Mouse (Mus musculus): ENCODE results near the gene Pum3. TPM values are rescaled to one million over a fixed set of nuclear protein-coding genes. Genes with fewer than 3 reads are reported as not detected.

Gene Pum3
- 65.5 TPM for polyA plus RNA-seq (2021)

DNA sequence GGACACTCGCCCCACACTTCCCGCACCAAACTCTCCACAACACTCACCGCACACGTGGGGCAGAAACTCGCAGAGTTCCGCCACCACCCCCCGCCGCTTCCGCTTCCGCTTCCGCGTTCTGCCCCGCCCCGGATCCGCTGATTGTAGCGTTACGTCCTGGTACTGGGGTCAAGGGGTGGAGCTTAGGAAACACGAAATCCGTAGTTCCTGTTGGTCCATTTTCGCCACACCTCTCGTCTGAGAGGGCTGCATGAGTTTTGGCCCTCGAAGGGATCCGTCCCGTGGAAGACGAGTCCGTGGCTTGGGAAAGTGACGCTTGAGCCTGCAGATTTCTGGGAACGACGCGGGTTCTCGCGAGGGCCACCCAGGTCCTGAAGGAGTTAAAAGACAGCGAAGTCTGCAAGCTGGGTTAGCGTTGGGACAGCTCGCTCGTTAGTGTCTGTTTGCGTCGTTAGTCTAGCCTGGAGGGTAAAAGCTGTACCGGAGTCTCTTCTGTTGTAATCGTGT lies at the start of gene Pum3:
Gene Pum3, minus strand, starts transcription at position 81 of the 507 bp plus-strand sequence.
- CTCF ChIA-PET = no interaction called here
- DNase-seq (ENCODE audit: low read depth, low spot score) = peak; percentile 97
- peak; percentile 87 for ATAC-seq
- POLR2A ChIA-PET = interaction anchor here (0.7 kb wide), 2 partner anchors 761 to 762 kb away, joined by 3 read pairs; no protein-coding TSS in a partner anchor
- TF ChIP-seq CTCF (IDR thresholded peaks at IDR 0.05) = no peak
- peaks cover 6% of the 10 kb centered on the region for H3K27me3 ChIP-seq
- in situ Hi-C loops (cut with MboI; ENCODE audit: low pct_unique_long_range_greater_than_20kb) = loop anchor here (5.0 to 10.0 kb wide), 2 partner anchors 575 to 692 kb away; no protein-coding TSS in a partner anchor

DNA sequence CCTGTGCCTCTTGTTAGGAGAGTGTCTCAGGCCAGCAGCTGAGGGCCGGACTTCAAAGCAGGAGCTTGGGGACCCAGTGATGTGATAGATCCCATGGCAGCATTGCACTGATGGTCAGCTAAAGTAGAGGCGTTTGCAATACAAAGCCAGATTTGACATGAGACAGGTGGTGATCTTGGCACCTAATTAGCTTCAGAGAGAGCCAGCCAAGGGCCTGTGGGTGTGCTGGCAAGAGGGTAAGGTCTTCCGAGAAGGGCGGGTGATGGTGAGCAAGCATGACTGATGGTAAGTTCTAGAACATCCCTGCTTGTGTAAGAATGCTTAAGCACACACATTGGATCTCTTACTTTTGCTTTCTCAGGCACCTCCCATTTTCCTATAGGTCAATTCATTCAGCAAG lies 37.1 kb upstream of the Pum3 start:
- no peak for DNase-seq (ENCODE audit: low read depth, low spot score)
- in situ Hi-C loops (cut with MboI; ENCODE audit: low pct_unique_long_range_greater_than_20kb) = loop anchor here (25.0 kb wide), 2 partner anchors 221 to 646 kb away; no protein-coding TSS in a partner anchor
- no peak for TF ChIP-seq CTCF (IDR thresholded peaks at IDR 0.05)
- H3K27me3 ChIP-seq = peaks cover 83% of the 10 kb centered on the region
- POLR2A ChIA-PET = no interaction called here
- no peak for ATAC-seq
- CTCF ChIA-PET = interaction anchor here (0.7 to 1.4 kb wide), 3 partner anchors 9 to 208 kb away, joined by 3 read pairs; no protein-coding TSS in a partner anchor

DNA sequence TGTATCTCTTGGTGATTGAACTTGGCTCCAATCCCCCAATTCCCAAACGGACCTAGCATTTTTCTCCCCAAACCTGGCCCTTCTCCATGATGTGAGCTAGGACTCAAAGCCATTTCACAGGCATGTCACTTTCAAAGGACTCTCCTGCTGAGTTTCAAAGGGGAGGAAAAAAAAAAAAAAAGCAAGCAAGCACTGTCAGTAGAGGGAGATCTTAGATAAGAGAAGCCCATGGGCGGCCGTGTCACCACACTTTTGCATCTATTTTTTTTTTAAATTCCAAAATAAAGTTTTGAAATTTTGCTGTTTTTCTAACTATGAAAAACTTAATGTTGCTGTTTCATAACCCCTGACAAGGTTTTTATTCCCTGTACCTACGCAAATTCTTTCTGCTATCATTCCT lies 33.0 kb upstream of the Pum3 start:
- ChIA-PET POLR2A (no interaction called here), CTCF (interaction anchor here (1.1 kb wide), 1 partner anchor 18 kb away, joined by 3 read pairs; no protein-coding TSS in a partner anchor)

DNA sequence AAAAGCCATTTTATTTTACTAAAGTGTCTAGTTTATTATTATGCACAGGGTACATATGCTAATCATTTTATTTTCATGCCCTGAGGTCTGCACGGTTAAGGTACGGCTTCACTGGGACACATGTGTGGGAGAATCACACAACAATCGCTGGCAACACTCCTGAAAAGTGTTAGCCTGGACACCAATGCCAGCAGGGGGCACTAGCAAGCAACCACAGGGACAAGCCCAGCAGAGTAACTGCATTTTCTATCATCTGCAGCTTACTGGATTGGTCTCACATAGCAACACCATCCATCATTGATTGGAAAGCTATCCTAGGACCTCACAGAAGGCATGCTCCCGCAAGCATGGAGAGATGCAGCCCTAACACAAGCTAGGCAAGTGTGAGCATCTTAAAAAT lies 20.8 kb upstream of the Pum3 start:
- peaks cover 48% of the 10 kb centered on the region for H3K27me3 ChIP-seq
- ChIA-PET CTCF (interaction anchor here (0.7 to 1.6 kb wide), 5 partner anchors 8 to 328 kb away, joined by 3 to 6 read pairs (median 4); no protein-coding TSS in a partner anchor), POLR2A (no interaction called here)
- ATAC-seq (no peak), DNase-seq (ENCODE audit: low read depth, low spot score) (no peak)
- in situ Hi-C loops (cut with MboI; ENCODE audit: low pct_unique_long_range_greater_than_20kb) = loop anchor here (25.0 kb wide), 2 partner anchors 237 to 662 kb away; no protein-coding TSS in a partner anchor
- TF ChIP-seq CTCF (IDR thresholded peaks at IDR 0.05) = peak; percentile 82

More for the DNA sequence above, 33.0 kb upstream of the Pum3 start:
- peaks cover 85% of the 10 kb centered on the region for H3K27me3 ChIP-seq
- no peak for ATAC-seq
- in situ Hi-C loops (cut with MboI; ENCODE audit: low pct_unique_long_range_greater_than_20kb) = loop anchor here (25.0 kb wide), 2 partner anchors 225 to 650 kb away; no protein-coding TSS in a partner anchor
- DNase-seq (ENCODE audit: low read depth, low spot score) = no peak
- no peak for TF ChIP-seq CTCF (IDR thresholded peaks at IDR 0.05)

DNA sequence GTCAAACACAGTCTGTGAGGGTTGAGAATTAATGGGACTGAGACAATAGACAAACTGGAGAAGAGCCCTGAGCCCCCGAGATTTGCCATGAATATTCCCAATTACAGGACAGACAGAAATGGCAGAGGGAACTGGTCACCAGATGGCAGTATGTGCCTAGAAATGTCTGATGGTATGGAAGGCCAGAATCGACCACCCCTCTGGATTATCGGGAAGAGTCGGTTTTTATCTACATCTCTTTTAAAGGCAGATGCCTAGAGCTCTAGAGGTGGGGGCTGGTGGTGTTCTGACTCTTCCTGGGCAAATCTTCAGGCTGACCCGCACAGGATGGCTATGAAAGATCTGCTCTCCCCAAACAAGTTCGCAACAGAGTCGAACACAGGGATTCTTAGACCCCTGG lies 17.9 kb upstream of the Pum3 start:
- peak; percentile 74 for TF ChIP-seq CTCF (IDR thresholded peaks at IDR 0.05)
- in situ Hi-C loops (cut with MboI; ENCODE audit: low pct_unique_long_range_greater_than_20kb) = loop anchor here (10.0 kb wide), 1 partner anchor 1317 kb away; no protein-coding TSS in a partner anchor
- CTCF ChIA-PET = interaction anchor here (1.3 kb wide), 1 partner anchor 11 kb away, joined by 3 read pairs; no protein-coding TSS in a partner anchor
- no peak for ATAC-seq
- H3K27me3 ChIP-seq = peaks cover 49% of the 10 kb centered on the region
- POLR2A ChIA-PET = no interaction called here
- no peak for DNase-seq (ENCODE audit: low read depth, low spot score)

DNA sequence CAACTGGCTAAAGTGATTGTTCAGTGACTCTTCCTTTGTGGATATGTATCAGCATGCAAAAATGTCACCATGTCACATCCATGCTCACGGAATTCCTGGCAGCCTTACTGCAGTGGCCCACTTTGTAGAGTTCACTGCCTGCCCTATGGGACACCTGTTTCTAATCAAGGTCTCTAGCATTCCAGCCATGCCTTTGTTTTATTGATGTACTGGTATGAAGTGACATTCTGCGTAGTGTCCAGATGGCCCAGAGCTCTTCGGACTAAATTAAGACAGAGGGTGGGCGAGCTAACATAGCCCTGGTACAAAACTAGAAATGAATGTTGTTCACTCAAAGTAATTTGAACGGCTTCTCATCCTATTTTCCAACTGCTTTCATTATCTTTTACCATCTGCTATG lies 11.5 kb upstream of the Pum3 start:
- no peak for TF ChIP-seq CTCF (IDR thresholded peaks at IDR 0.05)
- ChIA-PET POLR2A (no interaction called here), CTCF (interaction anchor here (0.8 kb wide), 1 partner anchor 10 kb away, joined by 4 read pairs; no protein-coding TSS in a partner anchor)
- no peak for DNase-seq (ENCODE audit: low read depth, low spot score)
- no peak for ATAC-seq
- in situ Hi-C loops (cut with MboI; ENCODE audit: low pct_unique_long_range_greater_than_20kb) = loop anchor here (10.0 kb wide), 1 partner anchor 1324 kb away; no protein-coding TSS in a partner anchor
- peaks cover 63% of the 10 kb centered on the region for H3K27me3 ChIP-seq

DNA sequence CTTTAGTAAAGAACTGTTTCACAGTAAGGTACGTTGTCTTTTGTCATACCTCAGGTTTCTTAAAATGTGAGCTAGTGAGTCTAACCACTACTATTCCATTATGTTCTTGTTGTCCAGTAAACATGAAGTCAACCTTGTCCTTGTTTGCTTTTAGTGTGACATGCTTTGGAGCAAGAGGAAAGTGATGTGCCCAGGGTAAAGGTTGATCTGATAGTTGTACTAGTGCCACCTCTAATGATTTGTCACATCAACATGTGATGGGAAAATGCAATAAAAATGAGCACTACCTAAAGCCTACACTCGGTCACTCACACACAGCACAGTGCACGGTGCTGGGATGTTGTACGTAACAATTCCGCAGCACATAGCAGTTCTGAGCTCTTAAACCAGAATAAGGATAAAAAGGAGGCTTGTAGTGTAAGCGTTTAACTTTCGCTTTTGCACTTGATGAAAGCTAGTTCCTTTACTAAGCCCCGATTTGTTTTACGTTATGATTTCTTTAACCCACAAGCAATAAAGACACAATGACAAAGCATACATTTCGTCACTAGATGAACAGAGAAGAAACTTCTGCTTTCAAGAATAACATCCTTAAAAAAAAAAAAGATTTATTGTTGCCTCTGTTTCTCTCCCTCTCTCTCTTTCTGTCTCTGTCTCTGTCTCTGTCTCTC lies 8.5 kb upstream of the Pum3 start:
- no peak for TF ChIP-seq CTCF (IDR thresholded peaks at IDR 0.05)
- POLR2A ChIA-PET = interaction anchor here (0.7 kb wide), 1 partner anchor 1204 kb away, joined by 7 read pairs; no protein-coding TSS in a partner anchor
- no peak for ATAC-seq
- DNase-seq (ENCODE audit: low read depth, low spot score) = no peak
- in situ Hi-C loops (cut with MboI; ENCODE audit: low pct_unique_long_range_greater_than_20kb) = loop anchor here (10.0 kb wide), 1 partner anchor 567 kb away; no protein-coding TSS in a partner anchor
- CTCF ChIA-PET = interaction anchor here (0.7 kb wide), 1 partner anchor 299 kb away, joined by 3 read pairs; no protein-coding TSS in a partner anchor
- peaks cover 58% of the 10 kb centered on the region for H3K27me3 ChIP-seq

DNA sequence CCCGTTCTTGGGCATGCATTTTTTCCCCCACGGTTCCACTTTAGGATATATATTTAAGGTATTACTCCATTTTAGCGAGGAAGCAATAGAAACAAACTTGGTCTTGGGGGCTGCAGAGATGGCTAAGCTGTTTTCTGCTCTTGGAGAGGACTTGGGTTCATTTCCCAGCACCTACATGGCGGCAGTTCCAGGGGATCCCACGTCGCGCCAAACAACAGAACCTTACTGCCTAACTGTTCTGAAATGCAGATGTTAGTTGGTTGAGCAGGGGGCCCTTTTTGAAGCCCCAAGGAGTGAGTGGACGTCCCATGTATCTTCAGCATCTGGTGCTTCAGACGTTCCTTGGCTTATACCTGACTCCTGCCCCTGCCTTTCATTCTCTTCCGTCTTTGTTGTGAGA lies 781 bp upstream of the Pum3 start:
- ChIA-PET POLR2A (interaction anchor here (0.6 to 0.7 kb wide), 6 partner anchors 675 to 1219 kb away, joined by 3 to 10 read pairs (median 3); no protein-coding TSS in a partner anchor), CTCF (no interaction called here)
- in situ Hi-C loops (cut with MboI; ENCODE audit: low pct_unique_long_range_greater_than_20kb) = loop anchor here (10.0 kb wide), 1 partner anchor 574 kb away; no protein-coding TSS in a partner anchor
- H3K27me3 ChIP-seq = peaks cover 12% of the 10 kb centered on the region
- DNase-seq (ENCODE audit: low read depth, low spot score) = no peak
- no peak for ATAC-seq
- TF ChIP-seq CTCF (IDR thresholded peaks at IDR 0.05) = no peak

DNA sequence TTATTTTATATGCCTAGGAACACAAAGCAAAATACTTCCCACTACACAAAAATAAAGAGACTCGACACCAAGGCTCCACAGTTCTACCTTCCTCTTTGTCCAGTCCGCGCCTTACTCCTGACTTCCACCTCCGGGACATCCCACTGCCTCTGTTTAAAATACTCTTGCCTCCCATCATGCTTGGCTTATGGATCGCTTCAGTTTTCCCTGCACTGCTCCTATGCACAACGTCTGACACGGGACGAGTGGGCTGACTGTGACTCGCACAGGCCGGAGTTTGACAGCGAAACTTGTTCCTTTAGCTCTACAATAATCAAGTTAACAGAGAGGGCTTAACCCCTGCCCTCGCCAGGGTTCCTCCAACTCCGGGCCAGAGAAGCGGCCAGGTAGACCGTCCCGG lies 344 bp downstream of the Pum3 start:
- ChIA-PET POLR2A (no interaction called here), CTCF (no interaction called here)
- ATAC-seq = no peak
- no peak for DNase-seq (ENCODE audit: low read depth, low spot score)
- H3K27me3 ChIP-seq = peaks cover 1% of the 10 kb centered on the region
- in situ Hi-C loops (cut with MboI; ENCODE audit: low pct_unique_long_range_greater_than_20kb) = loop anchor here (5.0 kb wide), 1 partner anchor 692 kb away; no protein-coding TSS in a partner anchor
- TF ChIP-seq CTCF (IDR thresholded peaks at IDR 0.05) = no peak

DNA sequence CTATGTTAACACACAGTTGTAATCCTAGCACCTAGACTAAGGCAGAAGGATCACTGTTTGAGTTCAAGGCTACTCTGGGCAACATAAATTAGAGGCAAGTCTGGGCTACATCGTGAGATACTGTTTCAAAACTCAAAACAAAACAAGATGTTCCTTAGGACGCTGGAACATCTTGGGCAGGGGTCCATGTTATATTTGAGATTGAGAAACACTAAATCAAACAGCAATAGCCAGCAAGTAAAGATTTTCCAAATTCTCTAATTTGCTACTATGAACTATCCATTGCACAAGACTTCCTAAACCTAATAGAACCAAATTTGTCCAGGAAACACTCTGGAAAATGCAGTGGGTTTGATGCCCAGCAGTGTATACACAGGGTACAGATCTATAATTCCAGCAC lies 1.8 kb downstream of the Pum3 start:
- no peak for TF ChIP-seq CTCF (IDR thresholded peaks at IDR 0.05)
- no peak for ATAC-seq
- no peaks in the 10 kb centered on the region for H3K27me3 ChIP-seq
- in situ Hi-C loops (cut with MboI; ENCODE audit: low pct_unique_long_range_greater_than_20kb) = loop anchor here (5.0 kb wide), 1 partner anchor 691 kb away; no protein-coding TSS in a partner anchor
- no peak for DNase-seq (ENCODE audit: low read depth, low spot score)
- ChIA-PET POLR2A (no interaction called here), CTCF (interaction anchor here (0.9 kb wide), 1 partner anchor 13 kb away, joined by 3 read pairs; no protein-coding TSS in a partner anchor)

All from Patski (cell line).